Mouse (Mus musculus): Measurements from ENCODE around the gene Ybx2. TPM values are rescaled to one million over a fixed set of nuclear protein-coding genes. Genes with fewer than 3 reads are reported as not detected.
"Not testable (repeated sequence)": the region's sequence is repeated elsewhere in the genome, so short reads cannot be mapped to it uniquely, and the experiment has no call there.

Ybx2 gene
- polyA plus RNA-seq, 1 experiment from 2014 or later = 0.42 TPM

DNA sequence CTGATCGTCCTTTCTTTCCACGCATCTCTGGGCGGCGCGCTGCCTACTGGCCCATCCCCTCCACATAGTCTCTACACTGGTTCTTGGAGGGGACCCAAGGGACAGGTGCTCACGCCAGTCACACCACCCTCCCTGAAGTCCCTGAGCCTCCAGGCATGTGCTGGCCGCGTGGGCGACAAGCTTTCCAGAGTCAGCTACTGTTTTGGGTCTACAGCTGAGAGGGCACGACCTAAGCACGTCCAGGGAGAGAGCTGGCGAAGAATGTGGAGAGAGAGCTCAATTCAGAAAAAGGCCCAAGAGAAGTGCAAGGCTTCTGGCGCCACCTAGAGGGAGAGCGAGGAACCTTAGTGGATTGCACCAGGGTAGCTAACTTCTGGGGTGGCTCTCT is 13.2 kb downstream of the Ybx2 start:
- under 1% methylated on average over 14 of the region's 14 CpGs for WGBS
- peak; percentile 39; the same call in 1 of the 2 replicates for ATAC-seq
- Histone ChIP-seq H3K36me3 (ENCODE audit: control insufficient read depth, insufficient read depth) (no peaks in the 10 kb centered on the region), H3K4me3 (ENCODE audit: low read depth, low read length) (peak overlapping the region; percentile 47), H3K27ac (ENCODE audit: low read depth, low read length) (no peak overlapping the region), H3K27me3 (replicated peaks; ENCODE audit: control insufficient read depth, insufficient read depth, low read length) (no peaks in the 10 kb centered on the region), H3K4me1 (replicated peaks; ENCODE audit: control insufficient read depth, insufficient read depth, low read length) (peaks cover 10% of the 10 kb centered on the region), H3K9me3 (ENCODE audit: control insufficient read depth) (no peaks in the 10 kb centered on the region), H3K9ac (ENCODE audit: low read depth, low read length) (peak overlapping the region; percentile 18; the same call in 1 of the 2 replicates), H3K4me2 (replicated peaks; ENCODE audit: low read depth) (peak overlapping the region; percentile 74)
- TF ChIP-seq CTCF (IDR thresholded peaks at IDR 0.05; ENCODE audit: low read depth) = peak; percentile 97

- Histone ChIP-seq H3K36me3 (ENCODE audit: control insufficient read depth, insufficient read depth) (no peaks in the 10 kb centered on the region), H3K4me1 (replicated peaks; ENCODE audit: control insufficient read depth, insufficient read depth, low read length) (peaks cover 10% of the 10 kb centered on the region), H3K9me3 (ENCODE audit: control insufficient read depth) (no peaks in the 10 kb centered on the region), H3K9ac (ENCODE audit: low read depth, low read length) (no peak overlapping the region), H3K4me2 (replicated peaks; ENCODE audit: low read depth) (no peak overlapping the region), H3K27me3 (replicated peaks; ENCODE audit: control insufficient read depth, insufficient read depth, low read length) (no peaks in the 10 kb centered on the region), H3K27ac (ENCODE audit: low read depth, low read length) (no peak overlapping the region), H3K4me3 (ENCODE audit: low read depth, low read length) (no peak overlapping the region)
- peak; percentile 61 for TF ChIP-seq CTCF (IDR thresholded peaks at IDR 0.05; ENCODE audit: low read depth)
- no peak for ATAC-seq
- WGBS = 45% methylated on average over 4 of the region's 4 CpGs
Observed at GRCm38 (mm10) chr11:69950807-69951459, 15.3 kb downstream of the Ybx2 start.

DNA sequence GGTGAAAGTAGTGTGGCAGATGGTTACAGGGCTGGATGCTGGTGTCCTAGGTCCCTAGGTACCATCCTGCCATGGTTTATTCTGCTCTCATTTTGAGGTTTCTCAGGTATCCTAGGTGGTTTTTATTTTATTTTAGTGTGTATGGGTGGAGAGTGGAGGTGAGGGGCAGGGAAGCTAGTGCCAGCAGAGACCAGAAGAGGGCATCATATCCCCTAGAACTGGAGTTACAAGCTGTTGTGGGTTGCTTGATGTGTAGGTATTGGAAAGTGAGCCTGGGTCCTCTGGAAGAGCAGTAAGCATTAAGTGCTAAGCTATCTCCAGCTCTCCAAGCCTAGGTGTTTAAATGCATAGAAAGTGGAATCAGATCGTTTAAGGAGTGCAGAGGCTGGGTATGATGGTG is 16.7 kb downstream of the Ybx2 start:
- no peak overlapping the region for H3K9ac ChIP-seq (ENCODE audit: low read depth, low read length)
- no peaks in the 10 kb centered on the region for H3K36me3 ChIP-seq (ENCODE audit: control insufficient read depth, insufficient read depth)
- H3K27me3 ChIP-seq (replicated peaks; ENCODE audit: control insufficient read depth, insufficient read depth, low read length) = no peaks in the 10 kb centered on the region
- H3K4me2 ChIP-seq (replicated peaks; ENCODE audit: low read depth) = no peak overlapping the region
- no peak for ATAC-seq
- H3K4me3 ChIP-seq (ENCODE audit: low read depth, low read length) = no peak overlapping the region
- peaks cover 10% of the 10 kb centered on the region for H3K4me1 ChIP-seq (replicated peaks; ENCODE audit: control insufficient read depth, insufficient read depth, low read length)
- H3K9me3 ChIP-seq (ENCODE audit: control insufficient read depth) = no peaks in the 10 kb centered on the region
- TF ChIP-seq CTCF (IDR thresholded peaks at IDR 0.05; ENCODE audit: low read depth) = peak; percentile 68
- H3K27ac ChIP-seq (ENCODE audit: low read depth, low read length) = no peak overlapping the region
- 36% methylated on average over 1 of the region's 1 CpGs for WGBS

- Histone ChIP-seq H3K9me3 (ENCODE audit: control insufficient read depth) (no peaks in the 10 kb centered on the region), H3K27me3 (replicated peaks; ENCODE audit: control insufficient read depth, insufficient read depth, low read length) (no peaks in the 10 kb centered on the region), H3K4me3 (ENCODE audit: low read depth, low read length) (no peak overlapping the region), H3K9ac (ENCODE audit: low read depth, low read length) (no peak overlapping the region), H3K27ac (ENCODE audit: low read depth, low read length) (no peak overlapping the region), H3K4me1 (replicated peaks; ENCODE audit: control insufficient read depth, insufficient read depth, low read length) (peaks cover 5% of the 10 kb centered on the region), H3K36me3 (ENCODE audit: control insufficient read depth, insufficient read depth) (no peaks in the 10 kb centered on the region), H3K4me2 (replicated peaks; ENCODE audit: low read depth) (peak overlapping the region; percentile 6)
- 22% methylated on average over 11 of the region's 11 CpGs for WGBS
- TF ChIP-seq CTCF (IDR thresholded peaks at IDR 0.05; ENCODE audit: low read depth) = no peak
- ATAC-seq = peak; percentile 37; the same call in 1 of the 2 replicates
Observed at GRCm38 (mm10) chr11:69953267-69953915, 17.8 kb downstream of the Ybx2 start.

DNA sequence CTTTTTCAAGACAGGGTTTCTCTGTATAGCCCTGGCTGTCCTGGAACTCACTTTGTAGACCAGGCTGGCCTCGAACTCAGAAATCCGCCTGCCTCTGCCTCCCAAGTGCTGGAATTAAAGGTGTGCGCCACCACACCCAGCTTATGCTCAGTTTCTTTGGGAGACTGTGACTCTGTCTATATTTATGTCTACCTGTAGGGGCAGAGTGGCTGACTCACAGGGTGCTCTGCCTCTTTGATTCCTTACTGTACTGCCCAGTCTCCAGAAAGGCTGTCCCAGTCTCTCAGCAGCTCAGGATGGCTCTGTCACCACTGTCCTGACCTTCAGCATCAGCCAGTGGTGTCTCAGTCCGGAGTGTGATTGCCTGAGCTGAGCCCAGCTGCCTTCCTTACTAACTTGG is 20.0 kb downstream of the Ybx2 start:
- H3K4me2 ChIP-seq (replicated peaks; ENCODE audit: low read depth); H3K27me3 ChIP-seq (replicated peaks; ENCODE audit: control insufficient read depth, insufficient read depth, low read length); H3K4me1 ChIP-seq (replicated peaks; ENCODE audit: control insufficient read depth, insufficient read depth, low read length); H3K9me3 ChIP-seq (ENCODE audit: control insufficient read depth); H3K4me3 ChIP-seq (ENCODE audit: low read depth, low read length); H3K27ac ChIP-seq (ENCODE audit: low read depth, low read length); H3K9ac ChIP-seq (ENCODE audit: low read depth, low read length); H3K36me3 ChIP-seq (ENCODE audit: control insufficient read depth, insufficient read depth): not testable (repeated sequence)
- 71% methylated on average over 3 of the region's 4 CpGs for WGBS
- ATAC-seq = peak; percentile 44
- peak; percentile 26 for TF ChIP-seq CTCF (IDR thresholded peaks at IDR 0.05; ENCODE audit: low read depth)

- Histone ChIP-seq H3K4me2 (replicated peaks; ENCODE audit: low read depth) (no peak overlapping the region), H3K36me3 (ENCODE audit: control insufficient read depth, insufficient read depth) (no peaks in the 10 kb centered on the region), H3K9me3 (ENCODE audit: control insufficient read depth) (no peaks in the 10 kb centered on the region), H3K9ac (ENCODE audit: low read depth, low read length) (no peak overlapping the region), H3K27ac (ENCODE audit: low read depth, low read length) (no peak overlapping the region), H3K4me1 (replicated peaks; ENCODE audit: control insufficient read depth, insufficient read depth, low read length) (no peaks in the 10 kb centered on the region), H3K4me3 (ENCODE audit: low read depth, low read length) (no peak overlapping the region), H3K27me3 (replicated peaks; ENCODE audit: control insufficient read depth, insufficient read depth, low read length) (no peaks in the 10 kb centered on the region)
- peak; percentile 38 for TF ChIP-seq CTCF (IDR thresholded peaks at IDR 0.05; ENCODE audit: low read depth)
- WGBS = 77% methylated on average over 1 of the region's 1 CpGs
- no peak for ATAC-seq
Observed at GRCm38 (mm10) chr11:69956218-69956617, 20.6 kb downstream of the Ybx2 start.
